Mouse (Mus musculus): ENCODE results near the gene Lpp. TPM values are rescaled to one million over a fixed set of nuclear protein-coding genes. Genes with fewer than 3 reads are reported as not detected.
A peak's percentile ranks its signal among the peaks of the same experiment; 100 is the strongest.

Lpp gene
- polyA plus RNA-seq, 1 experiment = 6.2 TPM

DNA sequence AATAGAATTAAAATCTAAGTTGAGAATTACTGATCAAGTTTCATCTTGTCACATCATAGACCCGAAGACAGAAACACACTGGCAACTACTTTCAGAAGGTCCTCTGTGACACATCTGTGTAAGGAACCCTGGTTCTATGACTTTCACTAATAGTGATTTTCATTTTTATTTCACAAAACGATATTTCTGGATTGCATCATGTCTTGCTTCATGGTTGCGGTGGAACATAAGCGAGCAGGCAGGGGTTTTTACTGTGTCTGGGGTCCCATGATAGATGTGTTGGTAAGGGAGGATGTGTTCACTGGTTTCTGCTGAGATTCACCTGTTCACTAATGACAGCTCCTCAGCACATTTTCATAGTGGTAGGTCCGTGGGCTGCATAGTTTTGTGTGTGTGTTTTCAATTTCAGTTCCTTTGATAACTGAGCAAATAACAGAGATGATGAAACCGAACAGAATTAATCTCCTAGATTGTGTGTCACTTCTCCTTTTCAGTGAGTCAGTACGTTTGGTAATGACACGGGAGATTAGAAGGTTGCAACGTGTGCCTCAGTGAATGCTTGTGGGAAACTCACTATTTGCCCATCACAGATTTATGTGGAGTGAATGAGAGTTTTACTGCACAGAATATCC is 466.3 kb downstream of the Lpp start:
- WGBS = 30% methylated on average over 9 of the region's 9 CpGs

GRCm38 (mm10) chr16:24860445-24860844 is 467.1 kb downstream of the Lpp start:
- Histone ChIP-seq H3K4me1 (ENCODE audit: control insufficient read depth, insufficient read depth, low read length) (peaks cover 2% of the 10 kb centered on the region; the same call in 1 of the 2 replicates), H3K27ac (ENCODE audit: control insufficient read depth, insufficient read depth, low read depth, low read length, poor library complexity) (no peak overlapping the region), H3K4me3 (replicated peaks; ENCODE audit: control insufficient read depth, low read depth, low read length) (no peak overlapping the region)
- no peak for TF ChIP-seq CTCF (IDR thresholded peaks at IDR 0.05; ENCODE audit: control insufficient read depth, insufficient read depth, low read length)
- TF ChIP-seq POLR2A (IDR thresholded peaks at IDR 0.05; ENCODE audit: borderline replicate concordance, control insufficient read depth, low read depth, low read length) = no peak
- 56% methylated on average over 7 of the region's 7 CpGs for WGBS

More for the DNA sequence above, 466.3 kb downstream of the Lpp start:
- no peak for TF ChIP-seq POLR2A (IDR thresholded peaks at IDR 0.05; ENCODE audit: borderline replicate concordance, control insufficient read depth, low read depth, low read length)
- no peak for TF ChIP-seq CTCF (IDR thresholded peaks at IDR 0.05; ENCODE audit: control insufficient read depth, insufficient read depth, low read length)
- peaks cover 2% of the 10 kb centered on the region; the same call in 1 of the 2 replicates for H3K4me1 ChIP-seq (ENCODE audit: control insufficient read depth, insufficient read depth, low read length)
- no peak overlapping the region for H3K27ac ChIP-seq (ENCODE audit: control insufficient read depth, insufficient read depth, low read depth, low read length, poor library complexity)
- peak overlapping the region; percentile 31 for H3K4me3 ChIP-seq (replicated peaks; ENCODE audit: control insufficient read depth, low read depth, low read length)

DNA sequence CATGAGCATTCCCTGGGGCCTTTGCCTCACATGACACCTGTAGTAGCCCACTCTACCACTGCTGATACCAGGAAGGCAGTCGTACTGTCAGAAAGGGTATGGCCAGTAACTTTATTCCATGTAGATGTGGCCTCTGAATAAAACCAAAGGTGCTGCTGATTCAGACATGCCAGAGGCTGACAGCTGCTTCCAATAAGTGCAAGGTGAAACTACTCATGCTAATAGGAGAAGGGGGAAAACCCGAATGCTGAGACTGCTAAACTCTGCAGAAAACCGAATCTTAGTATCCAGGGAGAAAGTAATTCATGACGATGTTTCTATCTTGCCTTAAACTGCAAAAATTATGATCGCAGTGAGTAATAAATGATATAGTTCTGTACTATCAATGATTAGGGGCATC is 468.1 kb downstream of the Lpp start:
- H3K4me3 ChIP-seq (replicated peaks; ENCODE audit: control insufficient read depth, low read depth, low read length) = no peak overlapping the region
- TF ChIP-seq CTCF (IDR thresholded peaks at IDR 0.05; ENCODE audit: control insufficient read depth, insufficient read depth, low read length) = no peak
- no peak for TF ChIP-seq POLR2A (IDR thresholded peaks at IDR 0.05; ENCODE audit: borderline replicate concordance, control insufficient read depth, low read depth, low read length)
- H3K27ac ChIP-seq (ENCODE audit: control insufficient read depth, insufficient read depth, low read depth, low read length, poor library complexity) = no peak overlapping the region
- WGBS = 85% methylated on average over 5 of the region's 5 CpGs
- H3K4me1 ChIP-seq (ENCODE audit: control insufficient read depth, insufficient read depth, low read length) = peaks cover 2% of the 10 kb centered on the region; the same call in 1 of the 2 replicates

DNA sequence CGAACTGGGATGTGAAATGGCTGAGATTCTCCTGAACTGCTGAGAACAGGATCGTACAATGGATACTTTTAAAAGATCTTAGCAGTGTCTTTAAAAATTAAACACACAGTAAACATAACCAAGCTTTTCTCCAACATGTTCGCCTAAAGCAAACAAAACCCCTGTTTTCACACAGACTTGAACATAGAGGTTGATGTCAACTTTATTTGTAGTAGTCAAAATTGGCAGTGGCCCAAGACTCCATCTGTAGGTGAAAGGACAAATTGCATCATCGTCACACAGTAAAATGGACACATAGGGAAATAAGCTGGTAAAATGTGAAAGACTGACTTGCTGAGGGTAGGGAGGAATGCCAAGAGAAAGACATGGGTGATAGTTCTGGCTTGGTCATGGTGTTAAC is 480.9 kb downstream of the Lpp start:
- no peak overlapping the region for H3K27ac ChIP-seq (ENCODE audit: control insufficient read depth, insufficient read depth, low read depth, low read length, poor library complexity)

GRCm38 (mm10) chr16:24875661-24876060 is 482.4 kb downstream of the Lpp start:
- WGBS = 94% methylated on average over 1 of the region's 1 CpGs
- Histone ChIP-seq H3K4me3 (replicated peaks; ENCODE audit: control insufficient read depth, low read depth, low read length) (no peak overlapping the region), H3K27ac (ENCODE audit: control insufficient read depth, insufficient read depth, low read depth, low read length, poor library complexity) (no peak overlapping the region), H3K4me1 (ENCODE audit: control insufficient read depth, insufficient read depth, low read length) (no peaks in the 10 kb centered on the region)
- no peak for TF ChIP-seq CTCF (IDR thresholded peaks at IDR 0.05; ENCODE audit: control insufficient read depth, insufficient read depth, low read length)
- TF ChIP-seq POLR2A (IDR thresholded peaks at IDR 0.05; ENCODE audit: borderline replicate concordance, control insufficient read depth, low read depth, low read length) = no peak

More for the DNA sequence above, 480.9 kb downstream of the Lpp start:
- TF ChIP-seq CTCF (IDR thresholded peaks at IDR 0.05; ENCODE audit: control insufficient read depth, insufficient read depth, low read length) (no peak), POLR2A (IDR thresholded peaks at IDR 0.05; ENCODE audit: borderline replicate concordance, control insufficient read depth, low read depth, low read length) (no peak)
- WGBS = 67% methylated on average over 4 of the region's 4 CpGs
- Histone ChIP-seq H3K4me1 (ENCODE audit: control insufficient read depth, insufficient read depth, low read length) (no peaks in the 10 kb centered on the region), H3K4me3 (replicated peaks; ENCODE audit: control insufficient read depth, low read depth, low read length) (no peak overlapping the region)

- TF ChIP-seq CTCF (IDR thresholded peaks at IDR 0.05; ENCODE audit: control insufficient read depth, insufficient read depth, low read length) = no peak
- no peak for TF ChIP-seq POLR2A (IDR thresholded peaks at IDR 0.05; ENCODE audit: borderline replicate concordance, control insufficient read depth, low read depth, low read length)
These were observed 485.7 kb downstream of the Lpp start for GRCm38 (mm10) chr16:24878977-24879376.

DNA sequence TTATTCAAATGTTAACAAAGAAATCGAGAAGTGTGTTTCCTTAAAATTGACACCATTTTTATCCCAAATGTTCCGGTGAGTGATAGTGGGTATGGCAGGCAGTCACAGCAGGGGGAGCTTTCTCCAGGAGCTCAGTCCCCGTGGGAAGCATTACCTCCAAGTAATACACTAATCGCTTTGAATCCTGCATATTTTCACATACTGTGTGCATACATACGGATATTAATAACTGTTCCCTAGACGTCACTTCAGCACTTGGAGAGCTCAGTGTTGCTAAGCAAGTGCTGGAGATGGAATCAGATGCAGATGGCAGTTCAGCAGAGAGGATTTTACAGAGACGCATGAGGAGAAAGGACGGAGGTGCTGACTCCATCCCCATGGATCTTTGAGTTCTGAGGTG is 487.4 kb downstream of the Lpp start:
- Histone ChIP-seq H3K4me1 (ENCODE audit: control insufficient read depth, insufficient read depth, low read length) (no peaks in the 10 kb centered on the region), H3K27ac (ENCODE audit: control insufficient read depth, insufficient read depth, low read depth, low read length, poor library complexity) (no peak overlapping the region), H3K4me3 (replicated peaks; ENCODE audit: control insufficient read depth, low read depth, low read length) (no peak overlapping the region)
- WGBS = 81% methylated on average over 8 of the region's 8 CpGs
- TF ChIP-seq POLR2A (IDR thresholded peaks at IDR 0.05; ENCODE audit: borderline replicate concordance, control insufficient read depth, low read depth, low read length) (no peak), CTCF (IDR thresholded peaks at IDR 0.05; ENCODE audit: control insufficient read depth, insufficient read depth, low read length) (no peak)

More at GRCm38 (mm10) chr16:24878977-24879376, 485.7 kb downstream of the Lpp start:
- no peaks in the 10 kb centered on the region for H3K4me1 ChIP-seq (ENCODE audit: control insufficient read depth, insufficient read depth, low read length)
- no peak overlapping the region for H3K4me3 ChIP-seq (replicated peaks; ENCODE audit: control insufficient read depth, low read depth, low read length)
- WGBS = 77% methylated on average over 4 of the region's 4 CpGs
- H3K27ac ChIP-seq (ENCODE audit: control insufficient read depth, insufficient read depth, low read depth, low read length, poor library complexity) = no peak overlapping the region

GRCm38 (mm10) chr16:24881981-24882775 is 488.9 kb downstream of the Lpp start:
- Histone ChIP-seq H3K27ac (ENCODE audit: control insufficient read depth, insufficient read depth, low read depth, low read length, poor library complexity) (no peak overlapping the region), H3K4me3 (replicated peaks; ENCODE audit: control insufficient read depth, low read depth, low read length) (no peak overlapping the region), H3K4me1 (ENCODE audit: control insufficient read depth, insufficient read depth, low read length) (no peaks in the 10 kb centered on the region)
- WGBS = 82% methylated on average over 3 of the region's 3 CpGs
- TF ChIP-seq POLR2A (IDR thresholded peaks at IDR 0.05; ENCODE audit: borderline replicate concordance, control insufficient read depth, low read depth, low read length) (no peak), CTCF (IDR thresholded peaks at IDR 0.05; ENCODE audit: control insufficient read depth, insufficient read depth, low read length) (no peak)
